Mouse (Mus musculus) adrenal gland, postnatal 4 days (tissue): Measurements from ENCODE around the gene Rdh16f2. TPM values are rescaled to one million over a fixed set of nuclear protein-coding genes. Genes with fewer than 3 reads are reported as not detected.

Source experiments
- total RNA-seq, 2 experiments: library from RNA; stranded (reverse); gene quantifications; 2 replicates each; pipeline ENCODE4 v1.2.3; 2021

The Rdh16f2 gene
- total RNA-seq, 2 experiments from 2014 or later = 0.82 to 0.90 TPM

Other genes starting within 250 kb of the Rdh16f2 start
- gene Lrp1, start 245.3 kb upstream of the Rdh16f2 start, total RNA-seq = 100 to 1,000 TPM; 283 to 301 TPM
- 10 to 100 TPM; 72.7 to 78.0 TPM for gene Stat6, start 223.5 kb upstream of the Rdh16f2 start, total RNA-seq
- gene Nemp1, start 199.6 kb upstream of the Rdh16f2 start, total RNA-seq = 10 to 100 TPM; 11.6 to 13.2 TPM
- gene Nab2, start 197.9 kb upstream of the Rdh16f2 start, total RNA-seq = 10 to 100 TPM; 22.8 to 24.4 TPM
- gene Myo1a, start 161.3 kb upstream of the Rdh16f2 start, total RNA-seq = 1 to 10 TPM; 1.6 to 2.1 TPM
- gene Tac2, start 142.0 kb upstream of the Rdh16f2 start, total RNA-seq = under 1 TPM in 1 of 2 experiments, not detected in 1; 0.48 TPM
- gene Zbtb39, start 126.9 kb upstream of the Rdh16f2 start, total RNA-seq = 10 to 100 TPM; 16.2 to 17.4 TPM
- 10 to 100 TPM; 13.7 to 17.4 TPM for gene Gpr182, start 114.7 kb upstream of the Rdh16f2 start, total RNA-seq
- gene Rdh1, start 106.8 kb upstream of the Rdh16f2 start, total RNA-seq = 1 to 10 TPM; 1.3 to 1.9 TPM
- gene Rdh16f1, start 106.7 kb upstream of the Rdh16f2 start, total RNA-seq = 1 to 10 TPM; 2.3 to 2.5 TPM
- 1 to 10 TPM in 1 of 2 experiments, not detected in 1; 4.3 TPM for gene Rdh9, start 90.1 kb upstream of the Rdh16f2 start, total RNA-seq
- gene Rdh16, start 65.3 kb upstream of the Rdh16f2 start, total RNA-seq = 1 to 10 TPM in 1 of 2 experiments, under 1 TPM in 1; 0.28 to 2.1 TPM
- 1 to 10 TPM in 1 of 2 experiments, under 1 TPM in 1; 0.23 to 7.3 TPM for gene Rdh19, start 16.5 kb upstream of the Rdh16f2 start, total RNA-seq
- 10 to 100 TPM in 1 of 2 experiments, under 1 TPM in 1; 0.95 to 46.8 TPM for gene Rdh7, start 22.3 kb downstream of the Rdh16f2 start, total RNA-seq
- gene Sdr9c7, start 32.0 kb downstream of the Rdh16f2 start, total RNA-seq = under 1 TPM in 1 of 2 experiments, not detected in 1; 0.25 TPM
- 1 to 10 TPM in 1 of 2 experiments, under 1 TPM in 1; 0.22 to 8.9 TPM for gene Hsd17b6, start 141.1 kb downstream of the Rdh16f2 start, total RNA-seq
- gene Prim1, start 148.7 kb downstream of the Rdh16f2 start, total RNA-seq = 10 to 100 TPM; 22.3 to 26.6 TPM
- gene Naca, start 169.1 kb downstream of the Rdh16f2 start, total RNA-seq = 100 to 1,000 TPM; 823 to 829 TPM
- gene Ptges3, start 192.5 kb downstream of the Rdh16f2 start, total RNA-seq = 100 to 1,000 TPM; 152 to 160 TPM
- gene Atp5b, start 216.8 kb downstream of the Rdh16f2 start, total RNA-seq = 1,000 to 10,000 TPM; 2,157 to 2,362 TPM
- gene Baz2a, start 225.1 kb downstream of the Rdh16f2 start, total RNA-seq = 10 to 100 TPM; 70.6 to 72.2 TPM